Mouse (Mus musculus) cerebellum, adult 2 months (tissue): Measurements from ENCODE around the gene Kdsr.

Source experiments
- CTCF ChIP-seq: fragments of 200-500 bp; IDR thresholded peaks from 2 replicates; pipeline ENCODE4 v1.5.1; 2011; ENCODE audit warnings: low read depth, mild to moderate bottlenecking, control low read depth, low read length, moderate library complexity, borderline replicate concordance; ENCODE audit not compliant: insufficient read depth
- POLR2A ChIP-seq: fragments of 200-500 bp; IDR thresholded peaks from 2 replicates; pipeline ENCODE4 v1.6.1; 2011; ENCODE audit warnings: low read length, control low read depth, borderline replicate concordance; ENCODE audit not compliant: insufficient read depth

DNA sequence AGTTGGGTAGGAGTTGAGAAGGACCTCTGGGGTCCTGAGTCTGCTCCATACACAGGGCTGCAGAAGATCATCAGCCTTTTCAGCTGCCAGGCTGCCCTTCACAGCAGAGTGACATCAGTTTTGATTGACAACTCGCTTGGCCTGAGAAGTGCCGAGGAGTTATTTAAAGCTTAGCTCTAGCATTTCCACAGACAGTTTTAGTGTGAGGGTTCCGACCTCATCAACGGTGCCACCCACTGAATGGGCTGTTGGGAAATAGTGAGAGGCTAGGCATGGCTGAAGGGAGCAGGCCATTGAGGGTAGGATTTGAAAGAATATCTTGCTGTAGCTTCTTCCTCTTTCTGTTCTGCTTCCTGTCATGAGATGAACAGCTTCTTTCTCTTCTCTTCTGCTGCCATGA lies 63.9 kb downstream of the Kdsr start:
- TF ChIP-seq POLR2A (no peak), CTCF (no peak)
